Mouse (Mus musculus) left cerebral cortex, adult 18-20 months (tissue): ENCODE measurements at regions not wholly inside any gene's neighbourhood (a gene's known extent, or its start where the extent isn't known, plus 50 kb on each side); places are given as distances from the start of the nearest gene placed in this dataset.

Experiments used
- DNase-seq, 2 experiments: peaks; one replicate each; pipeline ENCODE4 v3.0.0; 2021 to 2022; ENCODE audit warnings: low spot score in 2 of 2, mixed read lengths in 1 of 2

GRCm38 (mm10) chr12:50764457-50764856, 115.6 kb upstream of the Prkd1 start:
- peak; percentile 23 to 30 for DNase-seq

- peak; percentile 3 to 6 for DNase-seq
These were observed 85.2 kb upstream of the Prkd1 start for GRCm38 (mm10) chr12:50734135-50734534.

GRCm38 (mm10) chr12:50712615-50713014, 63.7 kb upstream of the Prkd1 start:
- DNase-seq = no peak

- DNase-seq = no peak
These were observed 60.3 kb upstream of the Prkd1 start for GRCm38 (mm10) chr12:50709000-50709788.

- DNase-seq = no peak
These were observed 49.9 kb upstream of the Prkd1 start for GRCm38 (mm10) chr12:50698613-50699442.
